Mouse (Mus musculus): ENCODE results near the gene St6galnac6. TPM values are rescaled to one million over a fixed set of nuclear protein-coding genes. Genes with fewer than 3 reads are reported as not detected.
A peak's percentile ranks its signal among the peaks of the same experiment; 100 is the strongest.

St6galnac6 gene
- polyA plus RNA-seq, 1 experiment, result not detected

- Histone ChIP-seq H3K4me1 (ENCODE audit: control insufficient read depth, insufficient read depth, low read length) (no peaks in the 10 kb centered on the region), H3K4me3 (ENCODE audit: insufficient read depth, low read depth, low read length) (no peak overlapping the region), H3K27ac (ENCODE audit: insufficient read depth, low read depth, low read length) (no peak overlapping the region)
- WGBS, result 88% methylated on average over 13 of the region's 13 CpGs
- TF ChIP-seq POLR2A (IDR thresholded peaks at IDR 0.05; ENCODE audit: insufficient read depth, low read depth, low read length) (no peak), CTCF (IDR thresholded peaks at IDR 0.05; ENCODE audit: insufficient read depth, low read depth, low read length) (no peak)
These were observed 2.8 kb upstream of the St6galnac6 start for GRCm38 (mm10) chr2:32596725-32597124.

GRCm38 (mm10) chr2:32597248-32597647 lies 2.3 kb upstream of the St6galnac6 start:
- 89% methylated on average over 5 of the region's 5 CpGs for WGBS
- no peaks in the 10 kb centered on the region for H3K4me1 ChIP-seq (ENCODE audit: control insufficient read depth, insufficient read depth, low read length)
- no peak overlapping the region for H3K27ac ChIP-seq (ENCODE audit: insufficient read depth, low read depth, low read length)

GRCm38 (mm10) chr2:32597699-32598098 lies 1.8 kb upstream of the St6galnac6 start:
- TF ChIP-seq CTCF (IDR thresholded peaks at IDR 0.05; ENCODE audit: insufficient read depth, low read depth, low read length) (no peak), POLR2A (IDR thresholded peaks at IDR 0.05; ENCODE audit: insufficient read depth, low read depth, low read length) (no peak)
- H3K4me3 ChIP-seq (ENCODE audit: insufficient read depth, low read depth, low read length), result no peak overlapping the region
- no peak overlapping the region for H3K27ac ChIP-seq (ENCODE audit: insufficient read depth, low read depth, low read length)
- peaks cover 4% of the 10 kb centered on the region; the same call in 1 of the 2 replicates for H3K4me1 ChIP-seq (ENCODE audit: control insufficient read depth, insufficient read depth, low read length)
- 91% methylated on average over 5 of the region's 5 CpGs for WGBS

More at GRCm38 (mm10) chr2:32597248-32597647, 2.3 kb upstream of the St6galnac6 start:
- no peak for TF ChIP-seq CTCF (IDR thresholded peaks at IDR 0.05; ENCODE audit: insufficient read depth, low read depth, low read length)
- no peak for TF ChIP-seq POLR2A (IDR thresholded peaks at IDR 0.05; ENCODE audit: insufficient read depth, low read depth, low read length)
- H3K4me3 ChIP-seq (ENCODE audit: insufficient read depth, low read depth, low read length), result no peak overlapping the region

GRCm38 (mm10) chr2:32598506-32598905 lies 1.0 kb upstream of the St6galnac6 start:
- TF ChIP-seq CTCF (IDR thresholded peaks at IDR 0.05; ENCODE audit: insufficient read depth, low read depth, low read length) (no peak), POLR2A (IDR thresholded peaks at IDR 0.05; ENCODE audit: insufficient read depth, low read depth, low read length) (no peak)
- no peak overlapping the region for H3K4me3 ChIP-seq (ENCODE audit: insufficient read depth, low read depth, low read length)
- no peak overlapping the region for H3K27ac ChIP-seq (ENCODE audit: insufficient read depth, low read depth, low read length)
- H3K4me1 ChIP-seq (ENCODE audit: control insufficient read depth, insufficient read depth, low read length), result peaks cover 4% of the 10 kb centered on the region; the same call in 1 of the 2 replicates
- 67% methylated on average over 8 of the region's 8 CpGs for WGBS

GRCm38 (mm10) chr2:32601417-32602065 lies 2.0 kb downstream of the St6galnac6 start:
- WGBS, result 45% methylated on average over 8 of the region's 8 CpGs
- no peak for TF ChIP-seq POLR2A (IDR thresholded peaks at IDR 0.05; ENCODE audit: insufficient read depth, low read depth, low read length)
- no peak for TF ChIP-seq CTCF (IDR thresholded peaks at IDR 0.05; ENCODE audit: insufficient read depth, low read depth, low read length)
- H3K4me1 ChIP-seq (ENCODE audit: control insufficient read depth, insufficient read depth, low read length), result peaks cover 4% of the 10 kb centered on the region; the same call in 1 of the 2 replicates
- no peak overlapping the region for H3K4me3 ChIP-seq (ENCODE audit: insufficient read depth, low read depth, low read length)
- H3K27ac ChIP-seq (ENCODE audit: insufficient read depth, low read depth, low read length), result no peak overlapping the region

- Histone ChIP-seq H3K4me3 (ENCODE audit: insufficient read depth, low read depth, low read length) (peak overlapping the region; percentile 17), H3K27ac (ENCODE audit: insufficient read depth, low read depth, low read length) (no peak overlapping the region), H3K4me1 (ENCODE audit: control insufficient read depth, insufficient read depth, low read length) (peaks cover 8% of the 10 kb centered on the region)
- TF ChIP-seq CTCF (IDR thresholded peaks at IDR 0.05; ENCODE audit: insufficient read depth, low read depth, low read length) (peak; percentile 86; the same call in 1 of the 2 replicates), POLR2A (IDR thresholded peaks at IDR 0.05; ENCODE audit: insufficient read depth, low read depth, low read length) (no peak)
- under 1% methylated on average over 11 of the region's 11 CpGs for WGBS
These were observed 3.1 kb downstream of the St6galnac6 start for GRCm38 (mm10) chr2:32602600-32603054.

- Histone ChIP-seq H3K4me1 (ENCODE audit: control insufficient read depth, insufficient read depth, low read length) (peaks cover 25% of the 10 kb centered on the region), H3K27ac (ENCODE audit: insufficient read depth, low read depth, low read length) (no peak overlapping the region), H3K4me3 (ENCODE audit: insufficient read depth, low read depth, low read length) (no peak overlapping the region)
- 53% methylated on average over 10 of the region's 10 CpGs for WGBS
- TF ChIP-seq CTCF (IDR thresholded peaks at IDR 0.05; ENCODE audit: insufficient read depth, low read depth, low read length) (no peak), POLR2A (IDR thresholded peaks at IDR 0.05; ENCODE audit: insufficient read depth, low read depth, low read length) (no peak)
These were observed 5.1 kb downstream of the St6galnac6 start for GRCm38 (mm10) chr2:32604631-32605030.

GRCm38 (mm10) chr2:32606161-32607142 lies 6.9 kb downstream of the St6galnac6 start:
- Histone ChIP-seq H3K4me1 (ENCODE audit: control insufficient read depth, insufficient read depth, low read length) (peaks cover 28% of the 10 kb centered on the region), H3K27ac (ENCODE audit: insufficient read depth, low read depth, low read length) (no peak overlapping the region), H3K4me3 (ENCODE audit: insufficient read depth, low read depth, low read length) (peak overlapping the region; percentile 93)
- no peak for TF ChIP-seq POLR2A (IDR thresholded peaks at IDR 0.05; ENCODE audit: insufficient read depth, low read depth, low read length)
- no peak for TF ChIP-seq CTCF (IDR thresholded peaks at IDR 0.05; ENCODE audit: insufficient read depth, low read depth, low read length)
- 12% methylated on average over 55 of the region's 55 CpGs for WGBS
